Mouse (Mus musculus) stomach, adult 2 months (tissue): ENCODE data around the gene Krt84. TPM values are rescaled to one million over a fixed set of nuclear protein-coding genes. Genes with fewer than 3 reads are reported as not detected.

ENCODE experiments used
- polyA plus RNA-seq: library from polyadenylated mRNA; depleted of rRNA; stranded (reverse); fragments of >200 nt; gene quantifications from 2 replicates; pipeline ENCODE4 v1.2.3, GENCODE M21; 2012; rRNA removed

Gene Krt84
- 0.26 and 0.28 TPM in 2 replicates for polyA plus RNA-seq

DNA sequence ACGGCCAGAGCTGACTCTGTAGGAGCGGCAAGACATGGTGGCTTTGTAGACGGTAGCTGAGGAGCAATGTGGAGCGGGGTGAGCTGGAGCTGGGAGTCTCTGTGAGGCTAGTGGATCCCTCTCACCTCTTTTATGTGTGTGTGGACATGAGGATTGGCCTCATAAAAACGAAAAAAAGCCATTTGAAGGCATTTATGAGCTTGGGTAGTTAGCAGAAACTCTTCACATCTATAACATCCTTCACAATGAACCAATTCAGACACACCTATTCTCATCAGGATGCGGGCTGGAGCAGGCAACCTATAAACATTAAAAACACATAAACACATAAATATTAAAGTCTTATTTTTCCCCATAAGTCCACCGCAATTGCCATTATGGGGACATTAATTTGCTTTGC, at the start of gene Krt84:
Gene Krt84 (minus strand): TSS at position 101 of the 400 bp plus-strand sequence.

DNA sequence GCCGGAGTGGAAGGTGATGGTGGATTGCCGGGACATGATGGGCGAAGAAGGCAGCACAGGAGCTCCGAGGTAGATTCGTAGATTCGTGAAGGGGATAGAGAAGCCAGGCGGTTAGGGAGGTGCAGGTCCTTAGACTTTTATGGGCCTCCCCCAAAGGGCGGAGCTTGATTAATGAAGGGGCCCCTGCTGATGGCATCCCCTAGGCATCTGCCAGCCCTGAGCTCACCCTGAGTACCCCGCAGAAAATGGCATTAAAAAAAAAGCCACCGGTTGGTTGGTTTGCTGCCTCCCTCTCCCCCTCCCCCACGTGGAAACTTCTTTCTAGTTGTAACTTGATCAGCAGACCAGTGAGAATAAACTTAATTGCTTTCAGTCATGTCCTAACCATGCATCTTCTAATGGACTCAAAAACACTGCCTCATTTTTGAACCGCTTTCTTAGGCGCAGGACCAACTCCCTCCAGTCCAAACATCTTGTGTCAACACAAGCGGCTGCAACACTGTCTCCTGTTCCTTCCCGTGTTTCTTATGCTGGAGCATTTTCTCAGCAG, 41.3 kb upstream of the Krt84 start, which contains the start of gene Krt75:
Gene Krt75 (minus strand): TSS at position 109 of the 550 bp plus-strand sequence.

DNA sequence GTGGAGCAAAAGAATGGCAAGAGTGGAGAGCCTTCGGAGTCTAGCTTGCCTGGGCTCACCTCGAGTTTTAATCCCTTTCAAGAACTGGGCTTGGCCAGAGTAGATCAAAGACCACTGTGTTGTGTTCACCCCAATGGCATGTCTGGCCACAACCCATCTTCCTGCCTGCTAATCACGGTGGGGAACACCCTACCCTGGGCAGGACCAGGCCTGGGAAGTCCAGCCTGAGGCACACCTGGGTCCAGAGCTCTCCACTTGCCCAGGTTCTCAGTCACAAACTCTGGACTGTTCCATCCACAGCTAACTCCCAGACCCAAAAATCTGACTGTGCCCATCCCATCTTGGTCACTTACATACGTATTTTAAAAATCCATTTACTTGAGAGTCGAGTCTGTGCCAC, 30.2 kb upstream of the Krt84 start, which contains the start of gene Krt90:
Gene Krt90 (minus strand): TSS at position 101 of the 400 bp plus-strand sequence.

DNA sequence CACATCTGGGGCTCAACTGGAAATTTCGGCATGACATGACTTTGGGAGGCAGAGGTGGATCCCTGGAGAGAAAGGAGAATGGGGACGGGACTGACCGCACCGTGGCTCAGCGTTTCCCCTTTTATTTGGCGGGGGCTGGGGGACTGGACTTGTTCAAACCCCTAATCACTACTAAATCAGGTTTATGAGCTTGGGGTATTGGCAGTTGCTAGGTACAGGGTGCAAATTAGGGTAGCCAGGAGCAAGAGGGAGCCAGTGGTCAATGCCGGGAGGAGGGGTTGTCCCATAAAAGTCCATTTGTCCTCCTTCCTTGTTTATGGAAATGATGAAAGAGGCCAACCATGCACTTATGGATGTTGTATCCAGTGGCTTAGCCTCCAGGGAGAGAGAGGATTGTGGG, 17.9 kb upstream of the Krt84 start, which contains the start of gene Krt82:
Gene Krt82 (minus strand): TSS at position 101 of the 400 bp plus-strand sequence.

DNA sequence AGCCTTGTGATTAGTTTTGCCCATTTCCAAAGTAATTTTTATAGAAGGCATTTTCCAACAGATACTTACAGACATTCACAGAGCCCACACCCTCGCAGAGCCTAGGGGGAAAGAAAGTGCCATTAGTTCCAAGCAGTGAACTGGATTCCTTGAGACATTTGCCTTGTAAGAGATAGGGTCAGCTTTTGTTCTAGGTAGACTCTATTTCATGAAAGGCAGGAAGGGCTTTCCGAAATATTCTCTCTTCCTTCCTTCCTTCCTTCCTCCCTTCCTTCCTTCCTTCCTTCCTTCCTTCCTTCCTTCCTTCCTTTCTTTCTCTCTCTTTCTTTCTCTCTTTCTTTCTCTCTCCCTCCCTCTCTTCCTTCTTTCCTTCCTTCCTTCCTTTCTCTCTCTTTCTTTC, 15.5 kb downstream of the Krt84 start, which contains the start of gene Gm49425:
Gene Gm49425 (minus strand): TSS at position 101 of the 400 bp plus-strand sequence.

DNA sequence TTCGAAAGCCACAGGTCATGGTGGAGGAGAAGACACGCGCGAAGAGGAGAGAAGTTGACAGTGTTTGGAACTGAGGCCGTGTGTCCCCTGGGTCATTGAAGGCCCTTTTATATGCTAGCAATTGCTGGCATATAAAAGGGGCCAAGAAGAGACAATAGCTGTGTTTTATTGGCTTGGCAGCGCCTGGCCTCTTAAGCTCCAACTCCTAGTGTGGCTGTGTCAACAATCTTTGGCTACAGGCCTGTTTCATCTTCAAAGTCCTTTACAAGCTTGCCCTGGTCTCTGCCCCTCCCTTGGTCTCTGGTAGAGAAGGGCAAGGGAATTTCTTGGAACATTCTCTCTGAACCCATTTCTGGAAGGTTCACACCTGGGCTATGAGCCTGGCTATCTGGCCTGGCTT, 41.2 kb downstream of the Krt84 start, which contains the start of gene Krt83:
Gene Krt83 (minus strand): TSS at position 82 of the 400 bp plus-strand sequence.

Other genes starting within 250 kb of the Krt84 start
- 19.1 and 20.5 TPM in 2 replicates for gene Atg101, start 248.5 kb downstream of the Krt84 start, polyA plus RNA-seq
- 0.53 and 0.61 TPM in 2 replicates for gene 6030408B16Rik, start 239.6 kb downstream of the Krt84 start, polyA plus RNA-seq
- gene Krt80, start 162.7 kb downstream of the Krt84 start, polyA plus RNA-seq, result 29.1 and 37.8 TPM in 2 replicates
- gene Krt7, start 121.8 kb downstream of the Krt84 start, polyA plus RNA-seq, result 49.2 and 61.5 TPM in 2 replicates
- gene Krt87, start 94.0 kb downstream of the Krt84 start, polyA plus RNA-seq, result 0.04 and 0.14 TPM in 2 replicates
- not detected in 2 replicates for gene Krt88, start 85.1 kb downstream of the Krt84 start, polyA plus RNA-seq
- gene Krt81, start 69.1 kb downstream of the Krt84 start, polyA plus RNA-seq, result not detected in 2 replicates
- gene Krt86, start 59.3 kb downstream of the Krt84 start, polyA plus RNA-seq, result 0.08 TPM in 1 of 2 replicates, not detected in the other
- gene Krt83, start 41.3 kb downstream of the Krt84 start, polyA plus RNA-seq, result 0.15 TPM in 1 of 2 replicates, not detected in the other
- gene Gm49425, start 15.6 kb downstream of the Krt84 start, polyA plus RNA-seq, result not detected in 2 replicates
- gene Krt82, start 17.8 kb upstream of the Krt84 start, polyA plus RNA-seq, result not detected in 2 replicates
- gene Krt90, start 30.1 kb upstream of the Krt84 start, polyA plus RNA-seq, result 0.11 and 0.24 TPM in 2 replicates
- gene Krt75, start 41.1 kb upstream of the Krt84 start, polyA plus RNA-seq, result 0.73 and 0.98 TPM in 2 replicates
- gene Gm5414, start 95.4 kb upstream of the Krt84 start, polyA plus RNA-seq, result not detected in 2 replicates
- not detected in 2 replicates for gene Gm5478, start 114.6 kb upstream of the Krt84 start, polyA plus RNA-seq
- 22.6 and 22.8 TPM in 2 replicates for gene Krt6b, start 147.5 kb upstream of the Krt84 start, polyA plus RNA-seq
- 10.0 and 18.7 TPM in 2 replicates for gene Krt6a, start 161.5 kb upstream of the Krt84 start, polyA plus RNA-seq
- gene Krt5, start 180.1 kb upstream of the Krt84 start, polyA plus RNA-seq, result 106 and 147 TPM in 2 replicates
- not detected in 2 replicates for gene Krt71, start 210.3 kb upstream of the Krt84 start, polyA plus RNA-seq